Mouse (Mus musculus) cerebellum, adult 2 months (tissue): ENCODE measurements around the gene Mcoln3.

Experiments
- CTCF ChIP-seq: fragments of 200-500 bp; IDR thresholded peaks from 2 replicates; pipeline ENCODE4 v1.5.1; 2011; ENCODE audit warnings: low read depth, mild to moderate bottlenecking, control low read depth, low read length, moderate library complexity, borderline replicate concordance; ENCODE audit not compliant: insufficient read depth
- POLR2A ChIP-seq: fragments of 200-500 bp; IDR thresholded peaks from 2 replicates; pipeline ENCODE4 v1.6.1; 2011; ENCODE audit warnings: low read length, control low read depth, borderline replicate concordance; ENCODE audit not compliant: insufficient read depth

DNA sequence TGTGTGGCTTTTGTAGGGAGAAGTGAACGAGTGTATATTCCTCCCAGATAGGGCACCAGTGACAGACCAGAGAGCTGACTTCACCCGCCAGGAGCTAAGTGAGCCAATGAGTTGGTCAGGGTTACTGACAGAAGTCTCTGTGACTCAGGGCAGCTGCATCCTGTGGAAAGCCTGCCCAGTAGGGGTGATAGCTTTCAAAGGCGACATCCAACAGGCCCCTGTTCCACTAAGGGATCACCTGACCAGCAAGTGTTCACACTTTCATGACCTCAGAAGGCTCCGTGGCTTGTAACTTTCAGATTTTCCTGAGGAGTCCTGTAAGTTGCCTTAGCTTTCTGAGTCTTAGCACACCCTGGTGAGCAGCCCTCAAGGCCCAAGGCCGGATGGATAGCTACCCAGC, 55.8 kb downstream of the Mcoln3 start:
- TF ChIP-seq CTCF: no peak
- no peak for TF ChIP-seq POLR2A
